Mouse (Mus musculus): ENCODE measurements around the gene F11r.

DNA sequence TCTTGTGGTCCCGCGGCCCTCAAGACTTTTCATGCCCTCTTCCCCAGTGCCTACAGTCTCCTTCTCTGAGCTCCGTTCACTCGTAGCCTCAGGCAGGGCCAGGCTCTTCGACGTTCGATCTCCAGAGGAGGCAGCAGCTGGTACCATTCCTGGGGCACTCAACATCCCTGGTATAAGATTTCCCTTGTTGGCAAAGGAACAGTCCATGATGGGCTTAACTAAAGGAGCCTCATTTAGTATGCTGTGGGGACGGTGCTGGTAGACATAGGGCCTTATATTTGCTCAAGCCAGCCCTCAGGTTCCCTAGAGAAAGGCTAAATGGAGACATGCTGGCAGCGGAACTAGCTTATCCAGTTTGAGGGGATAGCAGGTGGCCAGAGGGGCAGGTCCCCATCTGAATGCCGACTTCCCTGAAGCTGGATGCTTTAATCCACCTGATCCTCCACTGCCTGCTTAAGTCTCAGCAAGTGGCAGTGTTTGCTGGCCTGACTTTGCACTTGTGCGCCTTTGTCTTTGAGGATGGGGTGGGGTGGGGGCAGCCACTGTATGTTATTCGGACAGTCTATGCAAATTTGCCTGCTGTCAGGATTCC, 17.9 kb upstream of the F11r start:
- no peak for TF ChIP-seq GATA1 (IDR thresholded peaks at IDR 0.05; ENCODE audit: borderline replicate concordance, low read length)
- TF ChIP-seq FLI1 (IDR thresholded peaks at IDR 0.05; ENCODE audit: low read length) = no peak
